Mouse (Mus musculus): ENCODE results near the gene Zbed4. TPM values are rescaled to one million over a fixed set of nuclear protein-coding genes. Genes with fewer than 3 reads are reported as not detected.
"Not testable (repeated sequence)": the region's sequence is repeated elsewhere in the genome, so short reads cannot be mapped to it uniquely, and the experiment has no call there.

The Zbed4 gene
- polyA plus RNA-seq (2015; fragmentation: Nextera tagmentation; extraction: Ambion mirVana) = 4.9 and 5.1 TPM in 2 replicates

GRCm38 (mm10) chr15:88751564-88752402 lies at the start of gene Zbed4:
Gene Zbed4 (plus strand): TSS chr15:88751660.
- WGBS = under 1% methylated on average over 73 of the region's 119 CpGs
- H3K9ac ChIP-seq (ENCODE audit: low read depth, low read length) = peak within 1 kb of the TSS; percentile 78

GRCm38 (mm10) chr15:88702501-88702900 lies 49.0 kb upstream of the Zbed4 start:
- TF ChIP-seq CTCF (IDR thresholded peaks at IDR 0.05; ENCODE audit: low read depth) = no peak
- ATAC-seq = no peak
- Histone ChIP-seq H3K4me3 (ENCODE audit: low read depth, low read length) (no peak overlapping the region), H3K4me1 (replicated peaks; ENCODE audit: control insufficient read depth, insufficient read depth, low read length) (no peaks in the 10 kb centered on the region), H3K4me2 (replicated peaks; ENCODE audit: low read depth) (no peak overlapping the region), H3K9me3 (ENCODE audit: control insufficient read depth) (no peaks in the 10 kb centered on the region), H3K36me3 (ENCODE audit: control insufficient read depth, insufficient read depth) (peaks cover 90% of the 10 kb centered on the region), H3K27me3 (replicated peaks; ENCODE audit: control insufficient read depth, insufficient read depth, low read length) (no peaks in the 10 kb centered on the region), H3K27ac (ENCODE audit: low read depth, low read length) (no peak overlapping the region), H3K9ac (ENCODE audit: low read depth, low read length) (no peak overlapping the region)
- 85% methylated on average over 3 of the region's 3 CpGs for WGBS

More at GRCm38 (mm10) chr15:88751564-88752402, at the start of gene Zbed4:
- peak within 1 kb of the TSS; percentile 89 for H3K27ac ChIP-seq (ENCODE audit: low read depth, low read length)
- no peaks in the 10 kb centered on the region for H3K9me3 ChIP-seq (ENCODE audit: control insufficient read depth)
- H3K4me1 ChIP-seq (replicated peaks; ENCODE audit: control insufficient read depth, insufficient read depth, low read length) = no peaks in the 10 kb centered on the region
- H3K36me3 ChIP-seq (ENCODE audit: control insufficient read depth, insufficient read depth) = no peaks in the 10 kb centered on the region
- no peak; the same call in 1 of the 2 replicates for ATAC-seq
- peak within 1 kb of the TSS; percentile 85 for H3K4me2 ChIP-seq (replicated peaks; ENCODE audit: low read depth)
- peak within 1 kb of the TSS; percentile 75 for H3K4me3 ChIP-seq (ENCODE audit: low read depth, low read length)
- no peaks in the 10 kb centered on the region for H3K27me3 ChIP-seq (replicated peaks; ENCODE audit: control insufficient read depth, insufficient read depth, low read length)
- TF ChIP-seq CTCF (IDR thresholded peaks at IDR 0.05; ENCODE audit: low read depth) = no peak

GRCm38 (mm10) chr15:88704284-88704683 lies 47.2 kb upstream of the Zbed4 start:
- ATAC-seq = no peak
- 48% methylated on average over 1 of the region's 1 CpGs for WGBS

GRCm38 (mm10) chr15:88706320-88706719 lies 45.1 kb upstream of the Zbed4 start:
- ATAC-seq = no peak

More at GRCm38 (mm10) chr15:88704284-88704683, 47.2 kb upstream of the Zbed4 start:
- no peak overlapping the region for H3K9ac ChIP-seq (ENCODE audit: low read depth, low read length)
- H3K4me2 ChIP-seq (replicated peaks; ENCODE audit: low read depth) = no peak overlapping the region
- H3K4me1 ChIP-seq (replicated peaks; ENCODE audit: control insufficient read depth, insufficient read depth, low read length) = no peaks in the 10 kb centered on the region
- H3K27me3 ChIP-seq (replicated peaks; ENCODE audit: control insufficient read depth, insufficient read depth, low read length) = no peaks in the 10 kb centered on the region
- H3K9me3 ChIP-seq (ENCODE audit: control insufficient read depth) = no peaks in the 10 kb centered on the region
- H3K36me3 ChIP-seq (ENCODE audit: control insufficient read depth, insufficient read depth) = peaks cover 92% of the 10 kb centered on the region
- peak overlapping the region; percentile 35; the same call in 1 of the 2 replicates for H3K27ac ChIP-seq (ENCODE audit: low read depth, low read length)
- no peak for TF ChIP-seq CTCF (IDR thresholded peaks at IDR 0.05; ENCODE audit: low read depth)
- no peak overlapping the region for H3K4me3 ChIP-seq (ENCODE audit: low read depth, low read length)

GRCm38 (mm10) chr15:88706987-88707386 lies 44.5 kb upstream of the Zbed4 start:
- WGBS = 74% methylated on average over 13 of the region's 13 CpGs
- peaks cover 96% of the 10 kb centered on the region for H3K36me3 ChIP-seq (ENCODE audit: control insufficient read depth, insufficient read depth)

More at GRCm38 (mm10) chr15:88706320-88706719, 45.1 kb upstream of the Zbed4 start:
- H3K4me3 ChIP-seq (ENCODE audit: low read depth, low read length) = no peak overlapping the region
- no peak overlapping the region for H3K4me2 ChIP-seq (replicated peaks; ENCODE audit: low read depth)
- H3K27me3 ChIP-seq (replicated peaks; ENCODE audit: control insufficient read depth, insufficient read depth, low read length) = no peaks in the 10 kb centered on the region
- H3K9me3 ChIP-seq (ENCODE audit: control insufficient read depth) = no peaks in the 10 kb centered on the region
- no peak overlapping the region for H3K9ac ChIP-seq (ENCODE audit: low read depth, low read length)
- H3K4me1 ChIP-seq (replicated peaks; ENCODE audit: control insufficient read depth, insufficient read depth, low read length) = no peaks in the 10 kb centered on the region
- WGBS = 82% methylated on average over 6 of the region's 6 CpGs
- TF ChIP-seq CTCF (IDR thresholded peaks at IDR 0.05; ENCODE audit: low read depth) = no peak
- H3K36me3 ChIP-seq (ENCODE audit: control insufficient read depth, insufficient read depth) = peaks cover 95% of the 10 kb centered on the region
- H3K27ac ChIP-seq (ENCODE audit: low read depth, low read length) = peak overlapping the region; percentile 28; the same call in 1 of the 2 replicates

GRCm38 (mm10) chr15:88708204-88708603 lies 43.3 kb upstream of the Zbed4 start:
- Histone ChIP-seq H3K4me1 (replicated peaks; ENCODE audit: control insufficient read depth, insufficient read depth, low read length) (no peaks in the 10 kb centered on the region), H3K4me3 (ENCODE audit: low read depth, low read length) (no peak overlapping the region), H3K9me3 (ENCODE audit: control insufficient read depth) (no peaks in the 10 kb centered on the region), H3K36me3 (ENCODE audit: control insufficient read depth, insufficient read depth) (peaks cover 96% of the 10 kb centered on the region), H3K27ac (ENCODE audit: low read depth, low read length) (no peak overlapping the region), H3K27me3 (replicated peaks; ENCODE audit: control insufficient read depth, insufficient read depth, low read length) (no peaks in the 10 kb centered on the region), H3K9ac (ENCODE audit: low read depth, low read length) (no peak overlapping the region), H3K4me2 (replicated peaks; ENCODE audit: low read depth) (no peak overlapping the region)
- no peak for ATAC-seq
- TF ChIP-seq CTCF (IDR thresholded peaks at IDR 0.05; ENCODE audit: low read depth) = no peak
- 75% methylated on average over 5 of the region's 5 CpGs for WGBS

More at GRCm38 (mm10) chr15:88706987-88707386, 44.5 kb upstream of the Zbed4 start:
- ATAC-seq; H3K4me3 ChIP-seq (ENCODE audit: low read depth, low read length); H3K4me1 ChIP-seq (replicated peaks; ENCODE audit: control insufficient read depth, insufficient read depth, low read length); H3K4me2 ChIP-seq (replicated peaks; ENCODE audit: low read depth); H3K9ac ChIP-seq (ENCODE audit: low read depth, low read length); H3K9me3 ChIP-seq (ENCODE audit: control insufficient read depth); H3K27me3 ChIP-seq (replicated peaks; ENCODE audit: control insufficient read depth, insufficient read depth, low read length); H3K27ac ChIP-seq (ENCODE audit: low read depth, low read length): not testable (repeated sequence)
